Mouse (Mus musculus): ENCODE data around the gene Rhbdf1.

DNA sequence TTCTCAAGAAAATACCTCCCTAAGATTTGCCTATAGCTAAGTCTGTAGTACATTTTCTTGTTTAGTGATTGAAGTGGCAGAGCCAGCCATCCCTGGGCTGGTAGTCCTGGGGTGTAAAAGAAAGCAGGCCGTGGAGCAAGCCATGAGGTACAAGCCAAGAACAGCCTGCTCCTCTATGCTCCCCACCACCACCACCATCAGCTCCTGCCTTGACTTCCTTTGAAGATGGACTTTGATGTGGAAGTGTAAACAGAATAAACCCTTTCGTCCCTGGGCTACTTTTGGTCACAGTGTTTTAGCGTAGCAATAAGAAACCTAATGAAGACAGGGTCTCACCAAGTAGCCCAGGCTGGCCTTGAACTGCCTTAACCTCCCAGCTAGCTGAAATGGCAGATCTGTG lies 24.3 kb downstream of the Rhbdf1 start:
- no peak for TF ChIP-seq CTCF (IDR thresholded peaks at IDR 0.05; ENCODE audit: low read depth)
- no peak for TF ChIP-seq EP300 (IDR thresholded peaks at IDR 0.05; ENCODE audit: low read depth)

Measured in heart, postnatal 0 days (tissue).